Mouse (Mus musculus) cerebellum, adult 9-10 months (tissue): Measurements from ENCODE around the gene Fcrl6.

ENCODE experiments used
- DNase-seq: peaks from one replicate; pipeline ENCODE4 v3.0.0; 2022

The Fcrl6 gene

DNA sequence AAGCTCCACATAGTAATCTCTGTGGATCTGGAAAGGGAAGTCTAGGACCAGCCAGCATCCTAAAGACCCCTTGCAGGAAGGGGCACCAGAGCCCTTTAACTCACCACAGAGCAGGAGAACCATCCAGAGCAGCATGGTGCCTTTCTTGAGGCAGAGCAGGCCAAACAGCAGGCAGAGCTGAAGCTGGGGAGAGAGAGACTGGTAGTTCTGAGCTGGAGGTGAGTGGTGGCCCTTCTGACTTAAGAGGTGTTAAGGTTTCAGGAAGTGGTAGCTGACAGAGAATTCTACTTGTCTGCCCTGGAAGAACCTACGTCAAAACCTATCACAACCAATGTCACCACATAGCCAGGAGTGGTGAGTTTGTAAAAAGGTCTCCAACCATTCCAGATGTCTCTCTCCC is at the start of gene Fcrl6:
Gene Fcrl6, minus strand, starts transcription at position 226 of the 400 bp plus-strand sequence.
- no peak for DNase-seq

GRCm38 (mm10) chr1:172651288-172651987 is 49.1 kb upstream of the Fcrl6 start:
- no peak for DNase-seq

DNA sequence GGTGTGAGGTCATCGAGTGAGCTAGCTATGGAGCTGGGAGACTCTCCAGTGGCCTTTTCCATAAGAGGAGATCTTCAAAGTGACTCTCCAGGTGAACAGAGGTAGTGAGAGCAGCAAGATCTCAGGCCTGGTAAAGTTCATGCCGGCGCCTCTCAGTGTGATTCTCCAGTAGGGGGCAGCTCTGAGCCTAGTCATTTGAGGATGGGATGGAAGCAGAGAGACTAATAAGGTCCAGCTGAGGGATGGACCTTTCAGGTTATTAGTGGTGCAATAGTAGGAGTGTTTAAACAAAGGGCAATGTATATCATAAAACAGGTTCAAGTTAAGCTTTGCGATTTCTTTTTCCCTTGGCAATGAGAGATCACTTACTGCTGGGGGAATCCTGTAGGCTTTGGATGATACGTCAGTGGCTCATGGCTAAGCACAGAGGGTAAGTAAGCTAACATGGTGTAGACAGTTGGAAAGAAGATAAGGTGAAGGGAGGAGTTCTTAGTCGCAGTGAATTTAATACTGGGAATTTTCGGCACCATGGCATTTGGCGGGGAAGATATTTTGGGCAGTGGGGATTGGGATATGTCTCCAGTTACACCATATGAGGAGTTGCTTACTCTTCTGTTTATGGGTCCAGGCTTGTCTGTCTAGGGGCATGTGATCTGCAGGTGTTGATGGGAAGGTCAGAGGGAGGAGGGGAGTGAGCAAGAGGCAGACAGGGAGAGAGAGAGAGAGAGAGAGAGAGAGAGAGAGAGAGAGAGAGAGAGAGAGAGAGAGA is 48.4 kb upstream of the Fcrl6 start:
- peak; percentile 9 for DNase-seq

GRCm38 (mm10) chr1:172649396-172649795 is 47.0 kb upstream of the Fcrl6 start:
- DNase-seq: no peak

DNA sequence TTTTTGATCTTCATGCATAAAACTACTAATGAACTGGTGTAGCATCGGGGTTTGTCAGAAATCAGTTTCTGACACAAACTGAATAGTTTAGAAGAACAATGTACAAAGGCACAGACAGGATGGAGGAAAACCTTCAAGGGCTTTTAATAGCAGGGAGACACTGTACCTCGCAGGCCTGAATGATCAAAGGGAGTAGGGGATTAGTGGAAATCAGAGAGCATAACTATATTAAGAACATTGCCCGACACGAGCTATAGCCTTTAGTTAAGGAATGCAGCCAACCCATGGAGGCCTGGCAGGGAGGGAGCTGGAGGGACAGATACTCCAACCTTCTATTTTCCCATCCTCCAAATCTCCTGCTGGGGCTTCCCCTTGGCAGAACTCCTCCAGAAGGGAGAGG is 44.9 kb upstream of the Fcrl6 start:
- no peak for DNase-seq

- no peak for DNase-seq
These were observed 36.4 kb upstream of the Fcrl6 start for GRCm38 (mm10) chr1:172638781-172639180.

DNA sequence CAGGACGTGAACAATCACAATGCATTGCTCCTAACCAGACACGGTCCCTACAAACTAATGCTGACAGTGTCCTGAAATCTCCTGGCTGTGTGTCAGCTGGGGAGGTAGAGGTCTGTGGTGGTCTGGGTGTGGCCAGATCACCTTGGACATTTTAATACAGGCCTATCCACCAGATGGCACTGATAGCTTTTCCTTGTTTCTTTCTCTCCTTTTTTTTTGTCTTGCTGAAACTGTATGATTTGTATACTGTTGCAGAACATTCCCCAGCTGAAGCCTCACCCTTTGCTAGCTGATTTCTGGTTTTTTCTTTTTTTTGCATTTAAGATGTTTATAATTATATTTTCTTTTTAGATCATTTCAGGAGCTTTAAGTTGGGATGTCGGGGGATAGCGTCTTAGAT is 35.5 kb upstream of the Fcrl6 start:
- DNase-seq: no peak

DNA sequence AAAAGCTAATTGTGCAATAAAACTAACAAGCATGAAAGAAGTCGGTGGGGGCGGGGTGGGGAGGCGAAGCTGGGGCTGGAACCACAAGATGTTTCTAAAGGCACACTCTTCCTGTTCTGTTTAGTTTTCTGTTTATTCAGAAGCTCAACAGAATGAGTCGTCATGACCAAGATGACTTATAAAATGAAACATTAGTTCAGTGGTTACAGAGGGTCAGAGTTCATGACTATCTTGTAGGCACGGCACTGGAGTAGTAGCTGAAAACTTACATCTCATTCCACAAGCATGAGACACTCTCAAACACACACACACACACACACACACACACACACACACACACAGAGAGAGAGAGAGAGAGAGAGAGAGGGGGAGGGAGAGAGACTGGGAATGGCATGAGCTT is 33.9 kb upstream of the Fcrl6 start:
- DNase-seq: no peak

DNA sequence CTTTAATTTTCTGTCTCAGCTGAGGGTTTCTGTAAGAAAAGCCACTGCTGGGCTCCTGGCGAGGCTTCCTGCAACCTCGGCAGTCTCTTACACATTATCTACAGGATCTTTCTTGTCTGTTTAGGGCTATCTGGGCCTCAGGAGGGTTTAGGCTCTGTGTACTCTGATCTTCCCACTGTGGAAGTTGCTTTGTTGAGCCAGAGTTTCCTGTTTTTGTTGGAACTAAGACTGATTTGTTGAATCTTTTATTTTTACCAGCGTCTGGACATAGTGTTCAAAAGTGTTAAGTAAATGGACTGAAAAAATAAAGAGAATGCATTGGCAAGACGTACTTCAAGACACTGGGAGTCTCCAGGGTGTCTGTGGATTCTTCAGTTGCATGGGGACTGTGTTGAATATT is 32.9 kb upstream of the Fcrl6 start:
- no peak for DNase-seq

GRCm38 (mm10) chr1:172634136-172634535 is 31.8 kb upstream of the Fcrl6 start:
- peak; percentile 9 for DNase-seq

- DNase-seq: peak; percentile 98
These were observed 30.3 kb upstream of the Fcrl6 start, which contains the start of gene Dusp23 for GRCm38 (mm10) chr1:172632451-172633326. Gene Dusp23 (minus strand): TSS chr1:172632962.

DNA sequence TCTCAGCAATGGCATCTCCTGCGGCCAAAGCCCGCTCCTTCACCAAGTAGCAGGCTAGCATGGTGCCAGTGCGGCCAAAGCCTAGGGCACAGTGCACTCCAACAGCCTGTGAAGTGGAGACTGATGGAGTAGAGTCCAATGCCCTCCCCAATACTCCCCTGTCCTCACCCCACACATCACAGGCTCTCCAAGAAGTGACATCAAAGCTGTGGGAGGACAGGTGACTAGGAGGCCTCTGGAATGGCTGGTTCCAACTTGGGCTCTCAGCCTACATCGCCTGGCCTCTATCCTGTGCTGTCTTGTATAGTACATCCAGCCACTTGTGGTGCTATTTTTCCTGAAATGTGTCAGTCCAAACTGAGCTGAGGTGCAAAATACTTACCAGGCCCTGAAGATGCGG is 29.4 kb upstream of the Fcrl6 start:
- peak; percentile 35 for DNase-seq

- DNase-seq: no peak
These were observed 27.5 kb upstream of the Fcrl6 start for GRCm38 (mm10) chr1:172629831-172630230.

DNA sequence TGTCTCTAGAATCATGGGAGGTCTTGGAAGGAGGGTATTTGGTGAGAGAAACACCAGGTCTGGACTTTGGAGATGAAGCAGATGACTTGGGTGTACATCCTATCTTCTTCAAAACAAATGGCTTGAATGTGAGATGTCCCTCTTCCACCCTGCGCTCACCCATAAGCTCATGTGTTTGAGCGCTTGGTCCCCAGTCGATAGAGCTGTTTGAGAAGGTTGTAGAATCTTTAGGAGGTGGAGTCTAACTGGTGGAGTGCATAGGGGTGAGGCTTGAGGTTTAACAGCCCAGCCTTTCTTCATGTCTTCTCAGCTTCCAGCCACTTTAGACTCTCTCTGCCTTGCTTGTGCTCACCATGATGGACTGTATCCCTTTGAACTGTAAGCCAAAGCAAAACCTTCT is 24.0 kb upstream of the Fcrl6 start:
- no peak for DNase-seq

- no peak for DNase-seq
These were observed 21.7 kb upstream of the Fcrl6 start for GRCm38 (mm10) chr1:172624081-172624480.

DNA sequence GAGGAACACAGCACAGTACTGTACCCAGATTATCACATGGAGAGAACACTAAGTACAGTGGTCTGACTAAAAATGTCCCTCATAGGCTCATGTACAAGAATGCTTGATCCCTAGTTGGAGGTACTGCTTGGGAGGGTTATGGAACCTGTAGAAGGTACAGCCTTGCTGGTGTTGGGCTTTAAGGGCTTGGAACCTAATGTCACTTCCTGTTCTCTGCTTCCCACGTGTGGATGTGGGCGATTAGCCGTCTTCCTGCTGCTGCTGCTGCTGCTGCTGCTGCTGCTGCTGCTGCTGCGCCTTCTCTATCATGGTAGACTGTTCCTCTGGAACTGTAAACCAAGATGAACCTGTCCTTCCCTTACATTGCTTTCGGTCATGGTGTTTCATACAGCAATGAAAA is 21.2 kb upstream of the Fcrl6 start:
- no peak for DNase-seq

DNA sequence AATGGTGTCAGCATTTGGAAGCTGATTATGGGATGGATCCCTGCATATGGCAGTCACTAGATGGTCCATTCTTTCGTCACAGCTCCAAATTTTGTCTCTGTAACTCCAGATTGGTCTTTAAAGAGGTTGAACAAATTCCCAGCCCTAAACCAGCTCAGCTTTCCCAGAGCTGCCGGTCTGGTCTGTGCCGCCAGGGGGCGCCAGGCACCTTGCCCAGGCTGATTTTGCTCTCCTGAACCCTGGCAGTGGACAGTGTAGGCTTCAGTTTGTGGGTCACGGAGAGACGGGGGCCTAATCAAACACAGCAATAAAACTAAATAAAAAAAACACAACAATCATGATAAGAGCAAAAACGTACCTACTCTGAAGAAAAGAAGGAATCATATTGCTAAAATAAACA is 16.9 kb upstream of the Fcrl6 start:
- DNase-seq: peak; percentile 67

DNA sequence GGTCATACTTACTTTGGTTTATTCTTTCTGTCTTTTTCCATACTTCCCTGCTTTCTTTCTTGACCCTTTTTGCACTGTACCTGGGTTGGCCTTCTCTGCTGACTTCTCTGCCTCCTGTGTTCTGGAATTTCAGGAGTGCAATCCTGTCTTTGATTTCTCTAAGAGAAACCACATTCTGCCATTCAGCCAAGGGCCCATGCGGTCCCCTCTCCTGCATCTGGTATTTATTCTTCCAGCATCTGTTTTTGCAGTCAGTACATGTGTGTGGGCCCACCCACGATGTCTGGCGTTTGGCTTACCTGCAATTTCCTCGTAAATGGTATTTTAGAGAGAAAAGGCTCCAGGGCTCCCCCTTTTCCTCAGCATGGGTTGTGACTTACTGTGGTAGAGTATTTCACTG is 15.8 kb upstream of the Fcrl6 start:
- no peak for DNase-seq

- DNase-seq: no peak
These were observed 15.2 kb upstream of the Fcrl6 start for GRCm38 (mm10) chr1:172617365-172618076.

- no peak for DNase-seq
These were observed 14.4 kb upstream of the Fcrl6 start for GRCm38 (mm10) chr1:172616537-172617300.

DNA sequence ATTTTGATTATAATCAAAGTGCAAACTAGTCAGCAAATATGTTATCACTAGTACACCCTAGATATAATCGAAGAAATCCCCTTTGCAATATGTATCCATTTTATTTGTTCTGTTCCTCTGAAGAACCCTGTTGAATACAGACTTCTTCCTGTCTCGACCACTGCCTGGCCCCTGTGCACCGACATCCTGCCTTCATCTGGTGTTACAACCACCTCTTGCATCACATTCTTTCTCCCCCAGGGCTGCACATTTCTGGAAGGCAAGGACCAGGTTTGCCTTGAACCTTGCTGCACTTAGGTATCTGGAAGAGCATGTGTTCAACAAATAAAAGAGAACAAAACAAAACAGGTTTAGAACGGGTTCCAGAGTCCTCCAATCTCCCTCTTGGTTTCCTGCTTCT is 13.1 kb upstream of the Fcrl6 start:
- DNase-seq: no peak

DNA sequence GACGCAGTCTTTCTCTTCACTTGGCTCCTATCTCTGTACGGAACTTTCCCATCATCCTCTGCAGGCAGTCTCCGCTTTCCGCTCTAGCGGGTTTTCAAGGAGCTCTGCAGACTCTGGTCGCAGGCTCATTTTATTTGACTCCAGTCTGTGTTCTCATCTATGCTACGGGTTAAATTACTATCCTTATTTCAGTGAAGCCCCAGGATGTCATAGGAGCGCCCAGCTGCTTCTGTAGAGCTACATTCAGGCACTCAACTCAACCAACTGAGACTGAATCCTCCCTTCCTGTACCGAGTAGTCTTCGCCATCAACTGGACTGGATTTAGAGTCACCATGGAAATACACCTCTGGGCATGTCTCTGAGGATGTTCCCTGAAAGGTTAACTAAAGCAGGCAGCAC is 12.3 kb upstream of the Fcrl6 start:
- DNase-seq: no peak
